Mouse (Mus musculus) central nervous system, embryonic 18 days (tissue): ENCODE data around the gene Tnfaip1. TPM values are rescaled to one million over a fixed set of nuclear protein-coding genes. Genes with fewer than 3 reads are reported as not detected.

Experiments
- polyA plus RNA-seq: library from polyadenylated mRNA; depleted of rRNA; stranded (reverse); fragments of >200 nt; gene quantifications from 2 replicates; pipeline ENCODE4 v1.2.3, GENCODE M21; 2012; rRNA removed

Tnfaip1 gene
- 52.8 and 53.0 TPM in 2 replicates for polyA plus RNA-seq

DNA sequence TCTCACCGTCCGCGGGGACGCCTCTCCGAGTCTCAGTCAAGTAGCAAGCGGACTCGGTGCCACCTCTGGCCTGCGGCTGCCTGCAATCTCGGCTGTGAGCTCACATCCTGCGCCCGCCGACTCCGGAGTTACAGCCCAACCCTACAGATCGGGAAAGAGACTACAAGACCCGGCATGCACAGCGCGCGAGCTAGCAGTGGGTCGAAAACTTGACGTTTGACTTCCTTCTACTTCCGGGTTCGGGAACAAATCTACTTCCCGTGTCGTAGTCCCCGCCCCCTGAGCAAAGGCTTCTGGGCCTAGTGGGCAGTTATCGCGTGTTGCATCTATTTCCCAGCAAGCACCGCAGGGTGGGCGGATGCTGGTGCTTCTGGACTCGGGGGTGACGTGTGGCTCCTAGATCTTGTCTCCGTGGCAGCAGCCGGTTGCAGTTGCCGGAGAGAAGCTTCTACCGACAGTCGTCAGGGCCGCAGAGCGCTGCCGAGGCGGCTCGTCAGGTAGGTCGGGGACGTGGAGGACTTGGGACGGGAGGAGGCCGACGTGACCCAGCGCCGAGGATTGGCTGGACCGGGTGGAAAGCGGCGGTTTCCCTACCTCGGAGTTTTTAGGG lies at the start of gene Tnfaip1, which contains the start of gene Ift20:
Gene Tnfaip1 (minus strand): TSS at position 253 of the 610 bp plus-strand sequence.
Gene Ift20 (plus strand): TSS at position 282 of the 610 bp plus-strand sequence.

DNA sequence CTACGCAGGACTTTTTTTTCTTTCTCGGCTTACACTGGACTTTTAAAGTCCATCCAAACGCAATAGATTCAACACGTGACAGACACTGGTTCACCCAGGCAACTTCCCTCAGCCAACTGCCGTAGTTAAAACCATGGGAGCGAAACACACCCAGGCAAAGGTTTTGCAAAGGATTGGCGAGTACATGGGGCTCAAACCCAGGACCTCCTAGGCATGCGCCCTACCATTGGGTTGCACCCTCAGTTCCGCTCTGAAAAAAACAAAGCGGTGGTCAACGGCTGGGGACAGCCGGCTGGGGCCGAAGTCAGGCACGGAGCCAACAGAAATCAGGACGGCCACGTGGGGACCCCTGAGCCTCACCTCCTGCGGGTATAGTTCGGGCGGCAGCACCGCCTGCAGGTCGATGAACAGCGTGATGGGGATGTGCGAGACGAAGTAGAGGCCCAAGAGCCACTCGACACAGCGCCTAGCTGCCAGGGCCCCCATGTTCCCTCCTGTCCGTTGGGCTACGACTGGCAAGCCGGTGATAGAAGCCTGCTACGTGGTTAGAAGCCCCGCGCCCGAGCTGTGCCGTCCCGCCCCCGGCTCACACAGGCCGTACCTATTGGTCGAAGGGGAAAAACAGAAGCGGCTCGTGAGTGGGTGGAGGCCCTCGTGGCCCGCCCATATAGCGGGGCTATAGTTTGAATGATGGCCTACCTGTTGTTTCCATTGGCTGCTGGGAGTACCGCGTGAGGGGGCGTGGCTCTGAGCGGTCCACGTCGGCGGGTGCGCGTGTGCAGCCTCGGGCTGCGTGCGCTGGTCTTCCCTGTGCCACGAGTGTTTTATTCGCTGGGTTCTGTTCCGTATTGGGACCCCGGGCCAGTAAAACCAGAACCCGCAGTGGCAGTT lies 14.3 kb upstream of the Tnfaip1 start, which contains the start of gene Tmem97:
Gene Tmem97 (minus strand): TSS at position 610 of the 891 bp plus-strand sequence.

DNA sequence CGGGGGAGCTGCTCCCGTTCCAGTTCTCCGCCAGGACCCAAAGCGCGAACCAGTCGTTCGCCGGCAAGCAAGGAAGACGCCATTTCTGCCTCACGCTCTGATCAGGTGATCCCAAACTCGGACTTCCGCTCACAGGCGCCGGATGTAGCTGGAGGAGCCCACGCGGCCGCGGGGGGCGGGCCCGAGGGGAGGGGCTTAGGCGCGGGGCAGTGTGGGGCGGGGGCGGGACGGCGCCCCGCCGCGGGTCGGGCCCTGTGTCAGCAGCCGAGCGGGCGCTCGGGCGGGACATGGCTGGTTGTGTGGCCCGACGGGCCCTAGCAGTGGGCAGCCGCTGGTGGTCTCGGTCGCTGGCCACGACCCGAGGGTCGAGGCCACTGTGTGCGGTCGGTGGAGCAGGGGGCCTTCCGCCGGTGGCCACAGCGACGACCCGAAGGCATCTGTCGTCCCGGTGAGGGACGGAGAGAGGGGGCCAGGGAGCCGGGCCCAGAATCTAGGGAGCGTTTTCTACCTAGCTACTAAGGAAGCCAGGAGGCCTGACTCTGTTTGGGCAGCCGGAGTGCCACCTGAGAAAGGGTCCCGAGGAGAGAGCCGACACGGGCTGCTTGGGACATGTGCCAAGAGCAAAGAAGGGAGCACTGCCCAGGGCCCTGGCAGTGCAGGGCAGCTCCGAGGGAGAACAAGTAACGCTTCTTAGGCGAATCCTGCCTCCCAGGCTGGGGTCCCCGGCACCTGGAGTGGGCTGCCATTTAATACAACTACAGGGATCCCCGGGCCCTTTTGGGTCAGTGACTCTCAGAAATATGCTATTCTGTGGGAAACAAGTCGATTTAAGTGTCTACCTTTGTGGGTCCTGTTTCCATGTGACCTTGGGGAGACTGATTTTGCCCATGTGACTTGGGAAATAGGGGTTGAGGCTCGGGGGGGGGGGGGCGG lies 23.8 kb downstream of the Tnfaip1 start, which contains the start of the genes Tmem199 and Poldip2:
Gene Tmem199 (minus strand): TSS at position 148 of the 933 bp plus-strand sequence.
Gene Poldip2 (plus strand): TSS at position 169 of the 933 bp plus-strand sequence.

DNA sequence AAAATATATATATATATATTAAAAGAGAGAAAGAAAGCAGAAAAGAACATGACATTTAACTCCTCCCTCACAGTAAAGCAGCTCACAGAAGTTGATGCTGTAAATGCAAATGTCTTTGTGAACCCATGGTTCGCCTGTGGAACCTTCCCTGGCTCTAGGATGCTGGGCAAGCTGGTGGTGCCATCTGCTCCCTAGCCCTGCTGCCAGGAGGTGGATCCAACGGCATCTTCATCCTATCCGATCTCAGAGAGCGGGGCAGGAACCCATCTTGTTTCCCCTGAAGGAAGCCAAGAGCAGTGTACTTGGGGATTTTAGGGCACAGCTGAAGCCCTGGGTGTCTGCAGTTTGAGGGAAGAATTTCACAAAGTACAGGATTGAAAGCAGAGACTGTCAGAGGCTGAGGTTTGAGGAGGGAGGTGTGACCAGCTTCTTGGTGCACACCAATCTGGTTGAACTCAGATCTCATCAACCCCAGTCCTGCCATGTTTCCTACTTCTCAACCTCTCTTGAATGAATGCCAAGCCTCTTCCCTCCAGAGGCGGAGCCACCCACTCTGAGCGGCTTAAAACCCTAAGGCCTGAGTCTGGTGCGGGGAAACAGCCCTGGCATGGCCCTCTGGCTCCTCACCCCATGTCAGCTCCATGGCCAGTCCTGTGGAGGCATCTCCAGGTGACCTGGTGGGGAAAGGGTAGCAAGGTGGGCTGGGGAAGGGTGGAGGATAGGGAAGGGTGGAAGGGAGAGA lies 33.1 kb downstream of the Tnfaip1 start, which contains the start of gene Sebox:
Gene Sebox (plus strand): TSS at position 539 of the 742 bp plus-strand sequence.

DNA sequence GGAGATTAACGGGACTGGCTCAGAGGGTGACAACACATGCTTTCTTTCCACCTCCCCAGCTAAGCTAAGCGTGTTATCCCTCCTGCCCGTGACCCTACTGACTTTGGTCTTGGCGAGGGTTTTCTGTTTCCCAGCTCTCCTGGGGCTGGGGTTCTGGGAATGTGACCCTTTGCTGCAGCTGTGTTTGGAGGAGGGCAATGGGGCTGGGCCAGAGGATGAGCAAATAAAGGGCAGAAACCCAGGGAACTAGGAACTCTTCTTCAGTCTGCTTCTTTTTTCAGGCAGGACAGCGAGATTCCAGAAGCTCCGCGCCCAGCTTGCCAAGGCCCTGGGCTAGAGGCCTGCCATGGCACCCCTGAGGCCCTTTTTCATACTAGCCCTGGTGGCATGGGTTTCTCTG lies 37.1 kb downstream of the Tnfaip1 start, which contains the start of gene Vtn:
Gene Vtn (plus strand): TSS at position 88 of the 400 bp plus-strand sequence.

DNA sequence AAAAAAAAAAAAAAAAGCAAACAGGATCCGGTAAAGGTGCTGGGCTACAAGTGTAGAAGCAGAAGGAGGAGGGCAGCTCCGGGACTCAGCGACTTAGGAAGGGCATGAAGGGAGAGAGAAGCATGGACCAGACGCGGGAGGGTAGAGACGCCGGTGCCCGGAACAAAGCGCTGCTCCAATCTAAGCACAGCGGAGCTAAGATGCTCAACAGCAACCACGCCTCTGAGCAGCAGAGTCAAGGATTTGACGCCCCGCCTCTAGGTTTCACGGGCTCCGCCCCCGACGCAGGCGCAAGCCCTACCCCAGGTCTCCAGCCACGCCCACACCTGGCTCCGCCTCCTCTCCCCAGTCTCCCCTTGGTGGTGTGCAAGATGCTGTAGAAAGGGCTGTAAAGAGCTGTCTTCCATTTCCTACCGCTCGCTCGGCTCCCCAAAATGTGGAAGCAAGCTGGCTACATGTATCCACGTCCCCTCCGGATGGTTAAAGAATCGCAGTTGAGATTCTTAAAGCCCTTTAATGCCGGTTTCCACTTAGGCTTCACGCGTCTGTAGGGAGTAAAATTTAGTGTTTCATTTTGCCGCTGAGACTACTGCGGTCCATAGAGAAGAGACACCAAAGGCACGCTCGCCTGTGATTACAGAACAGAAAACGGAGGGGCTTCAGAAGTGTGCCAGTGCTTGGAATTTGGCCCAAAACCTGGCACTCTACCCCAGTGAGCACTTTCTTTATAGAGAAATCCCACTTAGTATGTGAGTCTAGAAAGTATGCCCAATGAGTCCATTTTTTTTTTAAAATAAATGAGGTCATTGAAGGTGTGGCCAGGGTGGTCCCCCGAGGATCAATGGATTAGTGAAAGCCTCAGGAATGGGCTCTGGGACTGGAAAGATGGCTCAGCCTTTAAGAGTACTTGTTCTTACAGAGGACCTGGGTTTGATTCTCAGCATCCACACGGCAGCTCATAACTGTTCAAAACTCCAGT lies 38.3 kb downstream of the Tnfaip1 start, which contains the start of gene Sarm1:
Gene Sarm1 (minus strand): TSS at position 211 of the 979 bp plus-strand sequence.

Other genes with a start within 250 kb of the Tnfaip1 start
- 0.26 and 0.44 TPM in 2 replicates for gene BC030499, start 245.5 kb downstream of the Tnfaip1 start, polyA plus RNA-seq
- 12.0 and 13.5 TPM in 2 replicates for gene Spag5, start 234.8 kb downstream of the Tnfaip1 start, polyA plus RNA-seq
- gene Aldoc, start 213.4 kb downstream of the Tnfaip1 start, polyA plus RNA-seq: 166 and 179 TPM in 2 replicates
- 56.9 and 57.1 TPM in 2 replicates for gene Pigs, start 207.9 kb downstream of the Tnfaip1 start, polyA plus RNA-seq
- 138 and 147 TPM in 2 replicates for gene Unc119, start 192.8 kb downstream of the Tnfaip1 start, polyA plus RNA-seq
- not detected in 2 replicates for gene Foxn1, start 149.8 kb downstream of the Tnfaip1 start, polyA plus RNA-seq
- not detected in 2 replicates for gene Slc13a2, start 114.1 kb downstream of the Tnfaip1 start, polyA plus RNA-seq
- gene Slc46a1, start 70.6 kb downstream of the Tnfaip1 start, polyA plus RNA-seq: 11.6 and 12.1 TPM in 2 replicates
- 39.2 and 43.0 TPM in 2 replicates for gene Sarm1, start 38.6 kb downstream of the Tnfaip1 start, polyA plus RNA-seq
- gene Vtn, start 37.2 kb downstream of the Tnfaip1 start, polyA plus RNA-seq: 89.4 and 93.1 TPM in 2 replicates
- 0.28 and 0.30 TPM in 2 replicates for gene Sebox, start 32.9 kb downstream of the Tnfaip1 start, polyA plus RNA-seq
- 64.8 and 65.4 TPM in 2 replicates for gene Tmem199, start 24.2 kb downstream of the Tnfaip1 start, polyA plus RNA-seq
- gene Poldip2, start 24.1 kb downstream of the Tnfaip1 start, polyA plus RNA-seq: 110 and 111 TPM in 2 replicates
- 85.8 and 87.6 TPM in 2 replicates for gene Ift20, start within 50 bp of the Tnfaip1 start, polyA plus RNA-seq
- gene Tmem97, start 14.4 kb upstream of the Tnfaip1 start, polyA plus RNA-seq: 15.8 and 17.2 TPM in 2 replicates
- 37.1 and 39.2 TPM in 2 replicates for gene Nlk, start 161.0 kb upstream of the Tnfaip1 start, polyA plus RNA-seq
- gene Ccnq, start 215.4 kb upstream of the Tnfaip1 start, polyA plus RNA-seq: 36.0 and 36.8 TPM in 2 replicates